Mouse (Mus musculus): ENCODE results near the gene Egf. TPM values are rescaled to one million over a fixed set of nuclear protein-coding genes. Genes with fewer than 3 reads are reported as not detected.

The Egf gene
- polyA plus RNA-seq (2017; shearing (Covaris generic)), result 1.2 TPM

GRCm38 (mm10) chr3:129754650-129755604, at the start of gene Egf:
Egf (minus strand) TSS chr3:129755316.

GRCm38 (mm10) chr3:129803765-129804164, 48.6 kb upstream of the Egf start, which contains the start of gene Lrit3:
Lrit3 (minus strand) TSS chr3:129804030.

Other genes starting within 250 kb of the Egf start
- gene Elovl6, start 223.0 kb downstream of the Egf start, polyA plus RNA-seq (2017; shearing (Covaris generic)), result 9.2 TPM
- gene Lrit3, start 48.7 kb upstream of the Egf start, polyA plus RNA-seq (2017; shearing (Covaris generic)), result 0.10 TPM
- not detected for gene Rrh, start 67.3 kb upstream of the Egf start, polyA plus RNA-seq (2017; shearing (Covaris generic))
- gene Gar1, start 76.1 kb upstream of the Egf start, polyA plus RNA-seq (2017; shearing (Covaris generic)), result 131 TPM
- not detected for gene Cfi, start 80.6 kb upstream of the Egf start, polyA plus RNA-seq (2017; shearing (Covaris generic))
- gene Pla2g12a, start 123.3 kb upstream of the Egf start, polyA plus RNA-seq (2017; shearing (Covaris generic)), result 21.2 TPM
- 68.7 TPM for gene Casp6, start 146.1 kb upstream of the Egf start, polyA plus RNA-seq (2017; shearing (Covaris generic))
- 44.7 TPM for gene Mcub, start 214.9 kb upstream of the Egf start, polyA plus RNA-seq (2017; shearing (Covaris generic))

Measured in CD4-positive, CD25-positive, alpha-beta regulatory T cell (primary cell).